Mouse (Mus musculus) midbrain, embryonic 10.5 days (tissue): Measurements from ENCODE around the gene Fam155a. TPM values are rescaled to one million over a fixed set of nuclear protein-coding genes. Genes with fewer than 3 reads are reported as not detected.
"Not testable (repeated sequence)": the region's sequence is repeated elsewhere in the genome, so short reads cannot be mapped to it uniquely, and the experiment has no call there.

Experiments
- DNase-seq: peaks from one replicate; pipeline ENCODE4 v3.0.0-alpha.2; 2017; ENCODE audit warnings: low spot score
- H3K27ac ChIP-seq: fragments of 300-500 bp; sonication (generic); replicated peaks from 2 replicates; pipeline ENCODE4 v1.5.1; 2016; ENCODE audit warnings: mild to moderate bottlenecking
- H3K27me3 ChIP-seq: fragments of 300-500 bp; sonication (generic); 2 replicates; pipeline ENCODE4 v1.6.1; 2016; ENCODE audit warnings: low read depth, mild to moderate bottlenecking; ENCODE audit not compliant: poor library complexity, severe bottlenecking
- H3K36me3 ChIP-seq: fragments of 300-500 bp; sonication (generic); 2 replicates; pipeline ENCODE4 v1.6.1; 2016; ENCODE audit warnings: mild to moderate bottlenecking, moderate library complexity
- H3K4me1 ChIP-seq: fragments of 300-500 bp; sonication (generic); 2 replicates; pipeline ENCODE4 v1.6.1; 2016
- H3K4me3 ChIP-seq: fragments of 300-500 bp; sonication (generic); 2 replicates; pipeline ENCODE4 v1.5.1; 2016; ENCODE audit warnings: mild to moderate bottlenecking, moderate library complexity
- H3K9me3 ChIP-seq: fragments of 300-500 bp; sonication (generic); replicated peaks from 2 replicates; pipeline ENCODE4 v1.6.1; 2016; ENCODE audit warnings: mild to moderate bottlenecking
- WGBS: fragments of 180-500 bp; shearing (Covaris S2); methylation state at CpG from one replicate; pipeline ENCODE4 v1.1.7; 2016; 5-methylcytosine and 5-hydroxymethylcytosine counted together
- polyA plus RNA-seq: library from polyadenylated mRNA; unstranded; fragments of >200 nt; fragmentation: Nextera tagmentation; extraction: Ambion mirVana; gene quantifications from 2 replicates; pipeline ENCODE4 v1.2.1, GENCODE M21; 2016

The Fam155a gene
- polyA plus RNA-seq = 1.8 and 2.8 TPM in 2 replicates

DNA sequence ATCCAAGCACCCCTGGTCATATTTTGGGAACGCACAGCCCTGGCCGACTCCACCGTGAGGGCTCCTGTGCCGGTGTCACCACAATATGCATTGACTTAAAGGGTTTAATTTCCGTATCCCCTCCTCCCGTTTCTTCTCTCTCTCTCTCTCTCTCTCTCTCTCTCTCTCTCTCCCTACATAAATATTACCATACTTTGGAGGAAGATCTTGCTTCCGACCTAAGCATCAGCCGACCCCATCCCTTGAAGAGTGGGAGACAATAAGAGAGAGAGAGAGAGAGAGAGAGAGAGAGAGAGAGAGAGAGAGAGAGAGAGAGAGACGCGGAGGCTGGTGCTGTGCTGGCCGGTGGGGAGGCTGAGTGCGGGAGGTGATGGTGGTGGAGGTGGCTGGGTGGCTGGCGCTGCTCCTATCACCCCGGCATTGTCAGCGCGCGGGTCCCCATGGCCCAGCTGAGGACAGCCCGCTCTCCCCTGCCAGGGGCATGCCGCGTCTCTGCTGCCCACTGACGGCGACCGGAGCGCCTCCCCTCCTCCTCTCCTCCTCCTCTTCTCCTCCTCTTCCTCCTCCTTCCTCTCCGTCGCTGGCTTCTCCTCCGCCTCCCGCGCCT is at the start of gene Fam155a:
TSS of gene Fam155a (minus strand) at position 163 of the 607 bp plus-strand sequence.
- WGBS = 1% methylated on average over 20 of the region's 29 CpGs
- no peak for DNase-seq
- Histone ChIP-seq H3K36me3 (no peaks in the 10 kb centered on the region), H3K4me3 (peak within 1 kb of the TSS; percentile 77), H3K27me3 (peaks cover 53% of the 10 kb centered on the region), H3K4me1 (peaks cover 31% of the 10 kb centered on the region), H3K27ac (peak within 1 kb of the TSS; percentile 83), H3K9me3 (no peaks in the 10 kb centered on the region)

DNA sequence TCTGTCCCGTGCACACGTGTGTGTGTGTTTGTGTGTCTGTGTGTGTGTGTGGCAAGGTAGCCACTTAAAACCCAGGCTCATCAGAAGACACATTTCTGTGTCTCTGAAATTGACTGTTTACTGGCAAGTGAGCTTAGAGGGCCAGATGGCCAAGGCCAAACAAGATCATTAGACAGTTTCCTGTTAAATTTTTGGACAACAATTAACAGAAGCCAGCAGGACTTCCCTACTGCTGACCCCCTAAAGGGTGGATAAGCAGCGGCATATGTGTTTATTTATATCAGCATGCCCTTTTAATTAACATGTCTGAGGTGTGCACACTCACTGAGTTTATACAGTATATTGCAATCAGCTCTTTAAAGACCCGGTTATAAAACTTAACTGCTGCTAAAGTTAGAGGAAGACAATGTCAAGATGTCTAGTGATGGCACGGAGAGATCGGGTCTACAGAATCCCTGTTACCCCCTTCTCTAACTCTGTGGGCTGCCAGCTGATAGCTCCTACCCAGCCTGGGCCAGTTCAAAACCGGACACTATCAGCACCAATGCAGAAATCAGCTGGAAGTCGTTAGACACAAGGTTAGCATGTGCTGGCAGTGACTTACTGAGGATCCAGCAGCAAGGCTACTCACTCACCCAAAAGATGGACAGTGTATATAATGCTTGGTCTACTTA is 42.4 kb upstream of the Fam155a start:
- Histone ChIP-seq H3K4me1 (no peaks in the 10 kb centered on the region), H3K36me3 (no peaks in the 10 kb centered on the region), H3K9me3 (no peaks in the 10 kb centered on the region; the same call in 1 of the 2 replicates), H3K4me3 (no peak overlapping the region), H3K27me3 (no peaks in the 10 kb centered on the region), H3K27ac (no peak overlapping the region)
- WGBS = 74% methylated on average over 8 of the region's 8 CpGs
- no peak for DNase-seq

DNA sequence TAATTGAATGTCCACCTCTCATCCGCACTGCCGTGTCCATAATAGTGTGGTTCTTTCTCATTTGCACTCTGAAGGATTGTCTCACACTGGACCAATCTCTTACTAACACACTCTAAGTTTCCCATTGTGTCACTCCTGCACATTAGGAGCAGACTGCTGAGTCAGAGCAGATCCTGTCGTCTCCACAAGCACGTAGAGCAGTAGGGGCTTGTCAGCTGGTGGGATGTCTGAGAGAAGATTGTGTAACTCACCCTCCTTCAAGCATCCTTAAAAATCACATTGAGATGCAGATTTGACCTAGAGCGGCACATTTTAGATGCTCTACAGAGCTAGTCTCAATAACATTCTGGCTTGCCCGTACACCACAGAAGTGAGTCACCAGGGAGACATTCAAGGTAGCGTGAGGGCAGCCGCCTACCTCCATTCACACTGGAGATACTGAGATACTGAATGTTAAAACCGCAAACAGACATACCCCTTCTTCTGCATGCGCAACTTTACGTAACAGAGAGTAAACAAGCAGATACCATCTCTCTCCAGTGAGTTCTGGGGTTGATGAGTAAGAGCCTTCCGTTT is 40.1 kb upstream of the Fam155a start:
- H3K27me3 ChIP-seq = no peaks in the 10 kb centered on the region

DNA sequence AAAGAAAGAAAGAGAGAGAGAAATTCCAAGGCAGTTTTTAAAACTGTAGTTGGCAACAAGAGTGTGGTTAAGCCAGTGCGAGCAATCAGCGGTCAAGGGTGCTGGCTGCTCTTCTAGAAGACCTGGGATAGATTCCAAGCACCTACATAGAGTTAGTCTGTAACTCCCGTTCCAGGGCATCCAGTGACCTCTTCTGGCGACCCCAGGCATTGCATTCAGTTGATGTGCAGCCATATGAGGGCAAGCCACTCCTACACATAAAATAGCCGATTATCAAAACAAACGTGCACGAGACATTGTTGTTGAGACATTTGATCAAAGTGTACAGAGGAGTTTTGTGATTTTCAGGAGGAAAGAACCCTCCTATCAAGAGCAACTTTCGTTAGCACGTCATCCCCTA is 37.6 kb upstream of the Fam155a start:
- Histone ChIP-seq H3K4me1 (no peaks in the 10 kb centered on the region), H3K36me3 (no peaks in the 10 kb centered on the region), H3K9me3 (no peaks in the 10 kb centered on the region; the same call in none of the 2 replicates), H3K4me3 (no peak overlapping the region), H3K27me3 (no peaks in the 10 kb centered on the region), H3K27ac (no peak overlapping the region)
- DNase-seq = no peak
- WGBS = 88% methylated on average over 9 of the region's 9 CpGs

More for the DNA sequence above, 40.1 kb upstream of the Fam155a start:
- Histone ChIP-seq H3K4me3 (no peak overlapping the region), H3K4me1 (no peaks in the 10 kb centered on the region), H3K27ac (no peak overlapping the region), H3K36me3 (no peaks in the 10 kb centered on the region), H3K9me3 (no peaks in the 10 kb centered on the region; the same call in 1 of the 2 replicates)
- DNase-seq = no peak
- 84% methylated on average over 12 of the region's 12 CpGs for WGBS

DNA sequence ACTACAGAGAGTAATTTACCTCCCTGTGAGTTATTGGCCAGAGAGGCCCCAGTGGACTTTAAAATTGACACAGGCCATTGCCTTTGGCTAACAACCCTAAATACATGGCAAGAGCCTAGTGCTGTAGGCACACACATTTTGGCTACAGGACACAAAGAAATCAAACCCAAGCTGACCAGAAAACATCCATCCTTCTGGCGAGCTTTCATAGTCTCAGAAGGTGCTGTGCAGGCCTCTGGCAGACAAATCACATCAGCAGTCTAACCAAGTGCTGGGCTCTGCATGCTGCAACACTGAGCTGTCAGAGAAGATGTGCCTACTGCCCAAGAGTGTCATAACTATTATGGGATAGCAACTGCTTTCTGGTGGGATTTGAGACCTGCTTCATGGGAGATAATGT is 34.7 kb upstream of the Fam155a start:
- DNase-seq = no peak
- Histone ChIP-seq H3K4me1 (0 out of 2 replicates have a peak, but pooled peaks cover 3% of the 10 kb centered on the region), H3K9me3 (no peaks in the 10 kb centered on the region; the same call in none of the 2 replicates), H3K27ac (no peak overlapping the region), H3K27me3 (no peaks in the 10 kb centered on the region), H3K36me3 (no peaks in the 10 kb centered on the region), H3K4me3 (no peak overlapping the region)
- 73% methylated on average over 1 of the region's 1 CpGs for WGBS

DNA sequence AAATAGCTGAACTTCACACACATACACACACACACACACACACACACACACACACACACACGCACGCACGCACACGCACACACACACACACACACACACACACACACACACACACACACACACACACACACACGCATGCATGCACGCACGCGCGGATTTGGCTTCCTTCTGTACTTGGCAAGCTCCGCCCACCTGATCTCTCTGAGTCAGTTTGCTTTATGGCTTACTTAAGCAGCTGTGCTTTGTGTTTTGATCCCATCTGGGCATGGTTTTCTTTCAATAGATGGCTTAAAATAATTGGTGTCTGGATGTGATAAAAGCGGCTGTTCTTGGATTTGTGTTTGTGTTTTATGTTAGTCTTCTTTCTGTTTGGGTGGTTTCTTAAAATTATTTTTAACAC is 29.4 kb upstream of the Fam155a start:
- H3K4me1 ChIP-seq = peaks cover 15% of the 10 kb centered on the region
- H3K9me3 ChIP-seq, H3K36me3 ChIP-seq, H3K27me3 ChIP-seq, H3K27ac ChIP-seq, DNase-seq, H3K4me3 ChIP-seq: not testable (repeated sequence)
- WGBS = 80% methylated on average over 7 of the region's 11 CpGs

DNA sequence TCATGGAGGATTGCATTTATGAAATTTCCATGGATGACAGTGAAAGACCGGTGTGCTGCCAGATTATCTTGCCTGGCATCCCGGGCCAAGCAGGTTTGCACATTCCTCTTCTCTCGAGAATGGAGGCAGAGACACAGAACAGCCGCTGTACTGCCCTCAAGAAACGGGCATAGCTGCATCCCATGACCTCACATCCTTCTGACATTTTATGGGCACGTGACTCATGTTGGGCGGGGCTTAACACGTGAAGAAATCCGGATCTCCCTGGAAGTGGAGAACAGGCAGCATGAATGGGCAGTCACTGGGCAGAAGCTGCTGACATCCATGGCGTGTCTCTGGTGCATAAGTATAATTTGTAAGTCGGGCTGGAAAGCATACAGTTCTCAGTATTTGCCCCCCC is 29.0 kb upstream of the Fam155a start:
- WGBS = 88% methylated on average over 11 of the region's 11 CpGs
- no peaks in the 10 kb centered on the region for H3K27me3 ChIP-seq

DNA sequence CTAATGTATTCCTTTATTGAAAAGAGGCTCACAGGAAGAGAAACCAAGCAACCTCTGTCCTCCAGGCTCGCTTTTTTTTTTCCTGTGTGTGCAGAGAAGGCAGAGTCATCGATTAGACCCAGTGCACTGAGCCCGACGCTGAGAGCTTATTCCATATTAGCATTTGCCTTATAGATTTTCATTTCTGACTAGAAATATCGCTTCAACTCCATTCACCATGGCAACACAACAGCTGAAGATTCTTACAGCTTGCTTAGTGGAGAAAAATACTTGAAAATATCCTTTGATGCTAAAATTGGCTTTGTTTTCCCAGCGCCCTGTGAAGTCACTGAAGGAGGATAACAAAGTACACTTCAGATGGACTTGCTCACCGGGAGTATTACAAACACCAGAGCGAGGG is 26.6 kb upstream of the Fam155a start:
- no peak overlapping the region for H3K27ac ChIP-seq
- WGBS = 81% methylated on average over 8 of the region's 8 CpGs
- no peak for DNase-seq
- H3K36me3 ChIP-seq = no peaks in the 10 kb centered on the region
- no peak overlapping the region for H3K4me3 ChIP-seq
- peaks cover 15% of the 10 kb centered on the region for H3K4me1 ChIP-seq
- no peaks in the 10 kb centered on the region for H3K9me3 ChIP-seq
- no peaks in the 10 kb centered on the region for H3K27me3 ChIP-seq

More for the DNA sequence above, 29.0 kb upstream of the Fam155a start:
- Histone ChIP-seq H3K36me3 (no peaks in the 10 kb centered on the region), H3K4me3 (no peak overlapping the region), H3K4me1 (peaks cover 15% of the 10 kb centered on the region), H3K27ac (no peak overlapping the region), H3K9me3 (no peaks in the 10 kb centered on the region; the same call in 1 of the 2 replicates)
- no peak for DNase-seq

DNA sequence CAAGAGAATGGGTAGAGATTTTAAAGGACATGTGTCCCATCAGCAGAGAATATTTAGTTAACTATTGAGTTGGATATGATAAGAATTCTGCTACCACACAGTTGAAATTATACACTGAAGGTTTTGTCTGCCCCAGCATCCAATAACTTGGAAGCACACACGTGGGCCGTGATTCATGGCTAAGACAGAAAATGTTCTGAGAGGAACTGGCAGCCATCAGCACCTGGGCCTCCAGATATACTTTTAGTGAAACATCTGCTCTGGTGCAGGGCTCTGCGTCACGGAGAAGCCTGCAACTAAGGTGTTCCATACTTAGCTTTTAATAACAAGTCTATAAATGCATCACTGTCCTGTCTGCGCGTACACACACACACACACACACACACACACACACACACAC is 24.8 kb upstream of the Fam155a start:
- Histone ChIP-seq H3K27ac (no peak overlapping the region), H3K36me3 (no peaks in the 10 kb centered on the region), H3K4me3 (no peak overlapping the region), H3K27me3 (no peaks in the 10 kb centered on the region), H3K4me1 (peaks cover 13% of the 10 kb centered on the region), H3K9me3 (no peaks in the 10 kb centered on the region)
- 92% methylated on average over 6 of the region's 6 CpGs for WGBS
- DNase-seq = no peak

DNA sequence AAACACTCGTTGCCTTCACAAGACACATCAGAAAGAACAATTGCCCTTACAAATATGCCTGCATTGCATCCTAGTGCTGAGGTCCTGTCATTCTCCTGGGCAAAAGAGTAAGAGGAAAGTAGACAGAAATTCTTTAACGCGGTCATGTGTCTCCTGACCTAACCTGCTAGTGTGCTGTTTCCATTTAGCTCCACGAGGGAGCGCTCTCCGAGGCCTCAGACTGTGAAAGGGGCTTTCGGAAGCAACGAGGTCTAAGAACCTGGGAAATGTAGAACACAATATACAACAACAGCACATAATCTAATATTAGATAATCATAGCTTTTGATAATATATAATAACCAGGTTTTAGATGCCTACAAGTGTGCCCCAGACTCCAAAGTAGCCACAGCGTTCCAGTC is 22.4 kb upstream of the Fam155a start:
- no peaks in the 10 kb centered on the region for H3K4me1 ChIP-seq
- 70% methylated on average over 9 of the region's 9 CpGs for WGBS
- no peaks in the 10 kb centered on the region for H3K36me3 ChIP-seq
- DNase-seq = no peak
- no peaks in the 10 kb centered on the region for H3K9me3 ChIP-seq
- H3K4me3 ChIP-seq = no peak overlapping the region
- H3K27me3 ChIP-seq = no peaks in the 10 kb centered on the region
- H3K27ac ChIP-seq = no peak overlapping the region

DNA sequence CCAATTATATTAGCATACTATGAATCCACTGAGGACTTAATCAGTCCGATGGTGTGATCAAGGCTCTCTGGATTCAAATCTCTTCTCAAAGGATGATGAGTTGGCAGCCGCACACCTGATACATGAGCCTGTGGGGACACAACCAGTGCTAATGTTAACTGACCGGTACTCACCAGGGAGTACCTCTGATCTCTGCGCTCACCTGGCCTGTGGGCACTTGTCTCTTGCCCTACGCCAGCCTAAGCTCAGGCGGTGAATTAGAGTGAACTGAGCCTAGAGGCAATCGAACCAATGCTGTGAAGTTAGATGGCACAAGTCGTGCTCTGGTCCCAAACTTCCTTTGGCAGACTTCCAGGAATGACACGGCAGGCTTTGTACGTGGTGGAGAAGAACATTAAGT is 9.4 kb upstream of the Fam155a start:
- DNase-seq = no peak
- Histone ChIP-seq H3K9me3 (no peaks in the 10 kb centered on the region), H3K27me3 (no peaks in the 10 kb centered on the region), H3K27ac (no peak overlapping the region), H3K36me3 (no peaks in the 10 kb centered on the region), H3K4me3 (no peak overlapping the region), H3K4me1 (no peaks in the 10 kb centered on the region)
- 89% methylated on average over 10 of the region's 10 CpGs for WGBS

DNA sequence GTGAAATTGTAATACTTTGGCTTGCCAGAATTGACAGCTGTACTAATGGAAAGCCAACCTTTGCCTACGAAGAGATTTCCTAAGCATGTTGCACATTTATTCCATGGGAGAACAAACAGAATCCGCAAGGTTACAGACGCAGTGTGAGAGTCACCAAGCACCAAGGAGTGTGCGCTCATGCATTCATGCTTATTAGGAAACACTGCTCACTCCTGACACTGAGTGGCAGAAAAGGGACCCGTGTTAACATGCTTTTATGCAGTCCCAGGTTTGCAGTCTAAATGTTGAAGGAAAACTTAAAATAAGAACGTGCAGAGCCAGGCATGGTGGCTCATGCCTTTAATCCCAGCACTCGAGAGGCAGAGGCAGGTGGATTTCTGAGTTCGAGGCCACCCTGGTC is 7.2 kb upstream of the Fam155a start:
- Histone ChIP-seq H3K4me1 (no peaks in the 10 kb centered on the region), H3K27me3 (peaks cover 13% of the 10 kb centered on the region), H3K27ac (no peak overlapping the region), H3K4me3 (no peak overlapping the region), H3K9me3 (no peaks in the 10 kb centered on the region), H3K36me3 (no peaks in the 10 kb centered on the region)
- DNase-seq = no peak
- 74% methylated on average over 8 of the region's 8 CpGs for WGBS

DNA sequence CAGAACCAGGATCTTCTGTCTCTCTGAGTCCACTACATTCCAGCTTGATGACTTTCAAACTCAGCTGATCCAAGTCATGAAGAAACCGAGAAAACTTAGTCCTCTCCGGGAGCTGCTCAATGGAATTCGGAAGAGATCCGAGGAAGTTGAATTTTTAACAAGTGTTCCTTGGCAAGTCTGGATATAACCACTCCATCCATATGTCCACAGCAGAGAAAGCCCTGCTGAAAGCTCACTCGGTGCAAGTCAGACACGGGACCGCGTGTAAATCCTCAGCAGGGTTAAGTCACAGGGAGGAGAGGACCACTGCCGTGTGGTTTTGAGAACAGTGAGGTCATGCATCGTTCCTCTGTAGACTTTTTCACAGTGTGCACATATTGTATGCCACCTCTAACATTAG is 5.9 kb upstream of the Fam155a start:
- DNase-seq = no peak
- peaks cover 10% of the 10 kb centered on the region for H3K4me1 ChIP-seq
- H3K27ac ChIP-seq = no peak overlapping the region
- no peaks in the 10 kb centered on the region for H3K36me3 ChIP-seq
- H3K9me3 ChIP-seq = no peaks in the 10 kb centered on the region
- WGBS = 91% methylated on average over 10 of the region's 10 CpGs
- no peak overlapping the region for H3K4me3 ChIP-seq
- peaks cover 26% of the 10 kb centered on the region for H3K27me3 ChIP-seq
